29 mouse cellular contexts compared by ENCODE assay signal in genomic region chr6:58629238-58629637, GRCm38 (mm10). TPM values are rescaled to one million over a fixed set of nuclear protein-coding genes. Genes with fewer than 3 reads are reported as not detected.
DNase-seq lines count a peak whose midpoint lies in the region; ATAC-seq and TF ChIP-seq lines count a peak whose summit lies in the region.
"Had no signal": no experiment of that assay in that cellular context is flagged by ENCODE, and none has a peak within 500 bp of the region (broad histone marks: within the 10 kb centered on the region; RNA-seq: fewer than 3 reads in every experiment).

No protein-coding gene starts in this region.

- TF ChIP-seq CTCF in intestine, postnatal 0 days (IDR thresholded peaks at IDR 0.05; ENCODE audit: low read depth): no peak

- H3K9ac ChIP-seq in intestine, embryonic 15.5 days: no peak overlapping the region
- no peak overlapping the region for H3K9ac ChIP-seq in intestine, postnatal 0 days (ENCODE audit: low read depth, low read length)
- no peak overlapping the region for H3K9ac ChIP-seq in kidney, embryonic 16.5 days (replicated peaks; ENCODE audit: low read length)
- H3K9ac ChIP-seq in liver, embryonic 16.5 days (ENCODE audit: low read depth, low read length): no peak overlapping the region
- no peak overlapping the region for H3K9ac ChIP-seq in liver, embryonic 12.5 days
- H3K9ac ChIP-seq in intestine, embryonic 16.5 days (ENCODE audit: low read depth, low read length): no peak overlapping the region
- H3K9ac ChIP-seq: embryonic facial prominence, embryonic 13.5 days; embryonic facial prominence, embryonic 15.5 days; forebrain, embryonic 12.5 days had no signal

- H3K4me3 ChIP-seq in intestine, embryonic 15.5 days (replicated peaks): no peak overlapping the region
- H3K4me3 ChIP-seq in intestine, postnatal 0 days (ENCODE audit: low read depth, low read length): no peak overlapping the region
- H3K4me3 ChIP-seq in kidney, embryonic 16.5 days (ENCODE audit: low read length): no peak overlapping the region
- no peak overlapping the region for H3K4me3 ChIP-seq in liver, embryonic 16.5 days (ENCODE audit: low read depth, low read length)
- H3K4me3 ChIP-seq in liver, embryonic 12.5 days: no peak overlapping the region
- no peak overlapping the region for H3K4me3 ChIP-seq in intestine, embryonic 16.5 days (ENCODE audit: low read length)
- H3K4me3 ChIP-seq: embryonic facial prominence, embryonic 13.5 days; embryonic facial prominence, embryonic 15.5 days; erythroblast, embryonic 14.5 days; forebrain, embryonic 10.5 days; forebrain, embryonic 12.5 days had no signal

- no peaks in the 10 kb centered on the region for H3K4me1 ChIP-seq in intestine, embryonic 15.5 days (replicated peaks)
- no peaks in the 10 kb centered on the region for H3K4me1 ChIP-seq in intestine, postnatal 0 days (replicated peaks; ENCODE audit: control insufficient read depth, insufficient read depth, low read length)
- H3K4me1 ChIP-seq in kidney, embryonic 16.5 days (ENCODE audit: insufficient read depth, low read length): peaks cover 24% of the 10 kb centered on the region
- H3K4me1 ChIP-seq in liver, embryonic 16.5 days (ENCODE audit: control insufficient read depth, low read depth, low read length): peaks cover 5% of the 10 kb centered on the region
- H3K4me1 ChIP-seq in liver, embryonic 12.5 days: peaks cover 23% of the 10 kb centered on the region
- 0 out of 2 replicates have a peak, but pooled peaks cover 3% of the 10 kb centered on the region for H3K4me1 ChIP-seq in intestine, embryonic 16.5 days (ENCODE audit: control insufficient read depth, insufficient read depth, low read length)
- H3K4me1 ChIP-seq: embryonic facial prominence, embryonic 13.5 days; embryonic facial prominence, embryonic 15.5 days; forebrain, embryonic 10.5 days; forebrain, embryonic 12.5 days had no signal

- no peak overlapping the region for H3K27ac ChIP-seq in intestine, embryonic 15.5 days
- H3K27ac ChIP-seq in intestine, postnatal 0 days (ENCODE audit: low read depth, low read length): no peak overlapping the region
- H3K27ac ChIP-seq in kidney, embryonic 16.5 days (ENCODE audit: low read length): no peak overlapping the region
- 0 out of 2 replicates have a peak overlapping the region, but pooled peaks have one; percentile 33 for H3K27ac ChIP-seq in liver, embryonic 16.5 days (ENCODE audit: low read length)
- H3K27ac ChIP-seq in liver, embryonic 12.5 days: no peak overlapping the region
- H3K27ac ChIP-seq in intestine, embryonic 16.5 days (ENCODE audit: low read length): no peak overlapping the region
- H3K27ac ChIP-seq: embryonic facial prominence, embryonic 13.5 days; embryonic facial prominence, embryonic 15.5 days; forebrain, embryonic 10.5 days; forebrain, embryonic 12.5 days had no signal

- peak; percentile 32 for DNase-seq in kidney, adult 9 months
- no peak for DNase-seq in right cerebral cortex, postnatal 36 days (ENCODE audit: low spot score in 2 of 2)
- DNase-seq: adrenal gland, adult 8-10 months; adrenal gland, postnatal 14 days; adrenal gland, postnatal 36 days; B cell, adult 2 months; cerebellum, adult 11-12 months; cerebellum, adult 2 months; cerebellum, adult 9-11 months; cerebellum, postnatal 14 days; cerebellum, postnatal 36 days; embryo, embryonic 11 days had no signal

- no peaks in the 10 kb centered on the region for H3K36me3 ChIP-seq in intestine, embryonic 15.5 days
- H3K36me3 ChIP-seq in intestine, postnatal 0 days (ENCODE audit: control insufficient read depth, insufficient read depth): no peaks in the 10 kb centered on the region
- H3K36me3 ChIP-seq in kidney, embryonic 16.5 days (ENCODE audit: insufficient read depth, low read length): no peaks in the 10 kb centered on the region
- H3K36me3 ChIP-seq in liver, embryonic 16.5 days (ENCODE audit: control insufficient read depth, insufficient read depth): no peaks in the 10 kb centered on the region
- H3K36me3 ChIP-seq in liver, embryonic 12.5 days: no peaks in the 10 kb centered on the region
- H3K36me3 ChIP-seq in intestine, embryonic 16.5 days (ENCODE audit: control insufficient read depth, insufficient read depth, low read length): no peaks in the 10 kb centered on the region
- H3K36me3 ChIP-seq: embryonic facial prominence, embryonic 13.5 days; embryonic facial prominence, embryonic 15.5 days; forebrain, embryonic 10.5 days; forebrain, embryonic 12.5 days; G1E had no signal

- H3K27me3 ChIP-seq in intestine, embryonic 15.5 days (replicated peaks): no peaks in the 10 kb centered on the region
- H3K27me3 ChIP-seq in intestine, postnatal 0 days (replicated peaks; ENCODE audit: control insufficient read depth, insufficient read depth, low read length): no peaks in the 10 kb centered on the region
- H3K27me3 ChIP-seq in kidney, embryonic 16.5 days (ENCODE audit: insufficient read depth, low read length): no peaks in the 10 kb centered on the region
- no peaks in the 10 kb centered on the region for H3K27me3 ChIP-seq in liver, embryonic 16.5 days (ENCODE audit: control insufficient read depth, insufficient read depth, low read depth, low read length)
- H3K27me3 ChIP-seq in liver, embryonic 12.5 days (replicated peaks): no peaks in the 10 kb centered on the region
- no peaks in the 10 kb centered on the region for H3K27me3 ChIP-seq in intestine, embryonic 16.5 days (replicated peaks; ENCODE audit: control insufficient read depth, insufficient read depth, low read length)
- H3K27me3 ChIP-seq: CH12.LX; embryonic facial prominence, embryonic 13.5 days; embryonic facial prominence, embryonic 15.5 days; forebrain, embryonic 12.5 days; Patski had no signal

- no peak overlapping the region for H3K4me2 ChIP-seq in intestine, embryonic 15.5 days (replicated peaks)
- H3K4me2 ChIP-seq in intestine, postnatal 0 days (replicated peaks; ENCODE audit: low read depth): no peak overlapping the region
- H3K4me2 ChIP-seq in kidney, embryonic 16.5 days (replicated peaks; ENCODE audit: low read depth, low read length): no peak overlapping the region
- no peak overlapping the region for H3K4me2 ChIP-seq in liver, embryonic 16.5 days (ENCODE audit: low read depth, low read length)
- no peak overlapping the region for H3K4me2 ChIP-seq in liver, embryonic 12.5 days
- no peak overlapping the region for H3K4me2 ChIP-seq in intestine, embryonic 16.5 days (ENCODE audit: low read depth, low read length)
- H3K4me2 ChIP-seq: embryonic facial prominence, embryonic 13.5 days; embryonic facial prominence, embryonic 15.5 days; forebrain, embryonic 12.5 days had no signal

- H3K9me3 ChIP-seq in intestine, embryonic 15.5 days: no peaks in the 10 kb centered on the region
- H3K9me3 ChIP-seq in intestine, postnatal 0 days (ENCODE audit: control insufficient read depth): no peaks in the 10 kb centered on the region
- no peaks in the 10 kb centered on the region for H3K9me3 ChIP-seq in kidney, embryonic 16.5 days (ENCODE audit: low read length)
- H3K9me3 ChIP-seq in liver, embryonic 16.5 days (replicated peaks; ENCODE audit: control insufficient read depth, low read length): no peaks in the 10 kb centered on the region
- H3K9me3 ChIP-seq in liver, embryonic 12.5 days (replicated peaks): no peaks in the 10 kb centered on the region
- H3K9me3 ChIP-seq in intestine, embryonic 16.5 days (ENCODE audit: control insufficient read depth, low read length): no peaks in the 10 kb centered on the region
- H3K9me3 ChIP-seq: embryonic facial prominence, embryonic 13.5 days; embryonic facial prominence, embryonic 15.5 days; forebrain, embryonic 10.5 days; forebrain, embryonic 12.5 days; G1E had no signal

- ATAC-seq in intestine, embryonic 15.5 days: peak; percentile 55; the same call in 1 of the 2 replicates
- no peak for ATAC-seq in intestine, postnatal 0 days
- no peak for ATAC-seq in kidney, embryonic 16.5 days (ENCODE audit: low FRiP score, low TSS enrichment)
- peak; percentile 41 for ATAC-seq in liver, embryonic 16.5 days (ENCODE audit: low read depth)
- ATAC-seq in liver, embryonic 12.5 days: no peak
- ATAC-seq in intestine, embryonic 16.5 days: peak; percentile 73
- ATAC-seq: activated CD4-positive, CD25-positive, alpha-beta regulatory T cell, adult 4 months; CD4-positive, CD25-positive, alpha-beta regulatory T cell, adult 4 months; forebrain, embryonic 14.5 days; Patski had no signal

- WGBS in intestine, embryonic 15.5 days: 69% methylated on average over 2 of the region's 2 CpGs
- 59% methylated on average over 2 of the region's 2 CpGs for WGBS in intestine, postnatal 0 days
- WGBS in kidney, embryonic 16.5 days: 89% methylated on average over 2 of the region's 2 CpGs
- WGBS in liver, embryonic 16.5 days (ENCODE audit: insufficient replicate concordance): 49% methylated on average over 2 of the region's 2 CpGs
- 63% methylated on average over 2 of the region's 2 CpGs for WGBS in liver, embryonic 12.5 days (ENCODE audit: insufficient replicate concordance)
- WGBS in intestine, embryonic 16.5 days: 62% methylated on average over 2 of the region's 2 CpGs

RNA-seq across cellular contexts. Expression of gene Abcg2, which starts 44.9 kb away (rescaled TPM):
- polyA plus RNA-seq in intestine, embryonic 15.5 days (2015; fragmentation: Nextera tagmentation; extraction: Ambion mirVana): 87.1 and 87.6 TPM in 2 replicates
- 143 and 158 TPM in 2 replicates for polyA plus RNA-seq in intestine, postnatal 0 days (2015; fragmentation: Nextera tagmentation; extraction: Ambion mirVana)
- 117 and 124 TPM in 2 replicates for polyA plus RNA-seq in kidney, embryonic 16.5 days (2015; fragmentation: Nextera tagmentation; extraction: Ambion mirVana)
- polyA plus RNA-seq in liver, embryonic 16.5 days (2015; fragmentation: Nextera tagmentation; extraction: Ambion mirVana): 184 and 192 TPM in 2 replicates
- 206 and 209 TPM in 2 replicates for polyA plus RNA-seq in liver, embryonic 12.5 days (2016; fragmentation: Nextera tagmentation; extraction: Ambion mirVana)
- 99.1 and 102 TPM in 2 replicates for polyA plus RNA-seq in intestine, embryonic 16.5 days (2015; fragmentation: Nextera tagmentation; extraction: Ambion mirVana)

Comparison
In these comparisons a context has a peak if more than half of its experiments do, and no peak if none do; other contexts are left out.
1. ATAC-seq: peak in intestine, embryonic 15.5 days (single experiment), liver, embryonic 16.5 days (single experiment) and intestine, embryonic 16.5 days (single experiment); none in intestine, postnatal 0 days (single experiment), kidney, embryonic 16.5 days (single experiment) and liver, embryonic 12.5 days (single experiment).